Mouse (Mus musculus) embryonic facial prominence, embryonic 10.5 days (tissue): Measurements from ENCODE around the gene Ak5. TPM values are rescaled to one million over a fixed set of nuclear protein-coding genes. Genes with fewer than 3 reads are reported as not detected.
"Not testable (repeated sequence)": the region's sequence is repeated elsewhere in the genome, so short reads cannot be mapped to it uniquely, and the experiment has no call there.

Source experiments
- DNase-seq: peaks from one replicate; pipeline ENCODE4 v3.0.0-alpha.2; 2017; ENCODE audit warnings: low spot score
- H3K27ac ChIP-seq: fragments of 300-500 bp; sonication (generic); replicated peaks from 2 replicates; pipeline ENCODE4 v1.5.1; 2016; ENCODE audit warnings: mild to moderate bottlenecking
- H3K27me3 ChIP-seq: fragments of 300-500 bp; sonication (generic); replicated peaks from 2 replicates; pipeline ENCODE4 v1.6.1; 2016; ENCODE audit warnings: low read depth, mild to moderate bottlenecking; ENCODE audit not compliant: poor library complexity, severe bottlenecking
- H3K36me3 ChIP-seq: fragments of 300-500 bp; sonication (generic); replicated peaks from 2 replicates; pipeline ENCODE4 v1.6.1; 2016; ENCODE audit warnings: mild to moderate bottlenecking, moderate library complexity
- H3K4me1 ChIP-seq: fragments of 300-500 bp; sonication (generic); 2 replicates; pipeline ENCODE4 v1.6.1; 2016
- H3K4me3 ChIP-seq: fragments of 300-500 bp; sonication (generic); 2 replicates; pipeline ENCODE4 v1.5.1; 2016; ENCODE audit warnings: mild to moderate bottlenecking, moderate library complexity
- H3K9me3 ChIP-seq: fragments of 300-500 bp; sonication (generic); 2 replicates; pipeline ENCODE4 v1.6.1; 2016; ENCODE audit warnings: mild to moderate bottlenecking
- WGBS: fragments of 180-500 bp; shearing (Covaris S2); methylation state at CpG from one replicate; pipeline ENCODE4 v1.1.7; 2016; 5-methylcytosine and 5-hydroxymethylcytosine counted together
- polyA plus RNA-seq: library from polyadenylated mRNA; unstranded; fragments of >200 nt; fragmentation: Nextera tagmentation; extraction: Ambion mirVana; gene quantifications from 2 replicates; pipeline ENCODE4 v1.2.1, GENCODE M21; 2016

Ak5 gene
- polyA plus RNA-seq, 1 experiment from 2014 or later = 0.93 TPM

DNA sequence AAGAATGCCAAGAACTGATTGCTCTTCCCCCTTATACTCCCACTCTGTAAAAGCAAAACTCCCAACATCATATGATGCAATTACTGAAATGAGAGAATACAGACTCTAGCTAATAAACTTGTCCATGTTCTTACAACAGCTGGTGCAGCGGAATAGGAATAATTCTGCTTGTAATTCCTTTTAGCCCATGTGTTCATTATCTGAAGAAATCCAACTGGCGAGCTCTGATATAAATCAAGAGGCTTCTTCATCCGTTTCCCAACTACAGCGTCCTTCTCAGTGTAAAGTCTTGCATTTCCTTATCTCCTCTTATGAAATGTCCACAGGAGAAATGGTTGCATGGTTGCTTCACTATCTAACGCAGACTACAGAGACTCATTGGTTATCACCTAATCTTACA, 59.1 kb downstream of the Ak5 start:
- 93% methylated on average over 5 of the region's 5 CpGs for WGBS
- Histone ChIP-seq H3K27me3 (no peaks in the 10 kb centered on the region), H3K4me1 (no peaks in the 10 kb centered on the region)

DNA sequence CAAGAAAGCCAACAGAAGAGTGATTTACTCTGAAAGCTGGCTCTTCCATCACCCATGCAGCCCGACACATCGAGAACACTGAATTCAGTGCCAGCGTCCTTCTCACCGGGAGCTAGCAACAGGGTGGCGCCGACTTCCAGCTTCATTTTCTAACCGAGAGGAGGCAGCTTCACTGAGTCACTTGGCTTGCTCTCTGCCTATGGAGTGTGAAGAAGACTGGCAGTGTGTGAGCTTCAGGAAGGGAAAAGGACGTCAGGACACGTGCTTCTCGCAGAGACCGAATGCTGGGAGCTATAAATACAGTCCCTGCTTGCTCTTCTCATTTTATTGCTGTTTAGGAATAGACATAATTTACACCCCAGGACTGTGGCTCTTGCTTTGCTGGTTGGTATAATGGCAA, 62.3 kb downstream of the Ak5 start:
- no peak for DNase-seq
- Histone ChIP-seq H3K4me3 (no peak overlapping the region), H3K27me3 (no peaks in the 10 kb centered on the region), H3K27ac (no peak overlapping the region), H3K9me3 (no peaks in the 10 kb centered on the region), H3K36me3 (no peaks in the 10 kb centered on the region), H3K4me1 (no peaks in the 10 kb centered on the region)
- WGBS = 85% methylated on average over 11 of the region's 11 CpGs

More for the DNA sequence above, 59.1 kb downstream of the Ak5 start:
- Histone ChIP-seq H3K36me3 (no peaks in the 10 kb centered on the region), H3K27ac (no peak overlapping the region), H3K4me3 (no peak overlapping the region), H3K9me3 (no peaks in the 10 kb centered on the region)
- no peak for DNase-seq

DNA sequence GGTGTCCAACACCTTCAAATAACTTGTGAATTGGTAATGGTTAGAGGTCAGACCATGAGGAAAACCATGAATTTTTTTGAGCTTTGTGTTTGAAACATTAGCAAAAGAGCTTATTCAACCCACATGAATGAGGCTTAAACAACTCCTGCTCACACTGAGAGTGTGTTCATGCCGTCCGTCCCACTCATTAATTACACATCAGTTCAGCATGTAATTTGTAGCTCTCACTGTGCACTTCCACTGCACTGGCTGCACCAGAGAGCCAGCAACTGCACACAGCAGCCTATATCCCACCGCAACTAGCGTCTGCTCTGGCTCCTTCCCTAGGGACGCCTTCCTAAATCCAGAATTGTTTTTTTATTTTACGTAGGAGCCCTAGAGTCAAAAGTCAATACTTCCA, 68.5 kb downstream of the Ak5 start:
- Histone ChIP-seq H3K36me3 (no peaks in the 10 kb centered on the region), H3K27me3 (no peaks in the 10 kb centered on the region), H3K4me3 (no peak overlapping the region), H3K27ac (no peak overlapping the region), H3K9me3 (no peaks in the 10 kb centered on the region), H3K4me1 (no peaks in the 10 kb centered on the region)
- no peak for DNase-seq
- WGBS = 78% methylated on average over 6 of the region's 6 CpGs

DNA sequence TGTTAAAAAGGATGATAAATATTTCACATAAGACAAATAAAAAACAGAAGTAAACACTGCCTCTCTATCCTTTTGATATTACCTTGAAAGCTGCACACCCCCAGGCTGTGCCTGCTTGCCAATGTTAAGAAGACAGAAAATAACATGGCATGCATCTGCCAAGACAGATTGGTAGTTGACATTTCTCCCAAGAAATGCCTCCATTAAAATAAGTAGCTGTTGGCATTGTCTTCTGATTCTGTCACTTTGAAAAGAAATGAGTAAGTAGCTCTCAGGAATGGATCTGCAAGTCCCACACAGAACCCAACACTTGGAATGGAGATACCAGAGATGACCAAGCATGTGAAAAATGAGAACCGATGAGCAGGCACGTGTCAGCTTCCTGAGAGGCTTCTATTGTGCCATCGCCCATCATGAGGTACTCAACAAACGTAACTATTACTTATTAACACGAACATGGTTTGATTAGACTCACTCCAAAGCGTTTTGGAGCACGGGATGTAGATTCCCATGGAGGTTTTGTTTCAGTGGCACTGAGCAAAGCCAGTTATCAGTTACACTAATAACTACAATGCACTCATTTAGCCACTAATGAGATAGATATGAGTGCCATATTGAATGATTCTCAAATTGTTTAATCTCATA, 71.6 kb downstream of the Ak5 start:
- no peak overlapping the region for H3K4me3 ChIP-seq
- H3K27ac ChIP-seq = no peak overlapping the region
- no peak for DNase-seq
- H3K4me1 ChIP-seq = peaks cover 3% of the 10 kb centered on the region; the same call in 1 of the 2 replicates
- no peaks in the 10 kb centered on the region for H3K36me3 ChIP-seq
- 87% methylated on average over 7 of the region's 7 CpGs for WGBS
- H3K9me3 ChIP-seq = no peaks in the 10 kb centered on the region
- H3K27me3 ChIP-seq = no peaks in the 10 kb centered on the region

DNA sequence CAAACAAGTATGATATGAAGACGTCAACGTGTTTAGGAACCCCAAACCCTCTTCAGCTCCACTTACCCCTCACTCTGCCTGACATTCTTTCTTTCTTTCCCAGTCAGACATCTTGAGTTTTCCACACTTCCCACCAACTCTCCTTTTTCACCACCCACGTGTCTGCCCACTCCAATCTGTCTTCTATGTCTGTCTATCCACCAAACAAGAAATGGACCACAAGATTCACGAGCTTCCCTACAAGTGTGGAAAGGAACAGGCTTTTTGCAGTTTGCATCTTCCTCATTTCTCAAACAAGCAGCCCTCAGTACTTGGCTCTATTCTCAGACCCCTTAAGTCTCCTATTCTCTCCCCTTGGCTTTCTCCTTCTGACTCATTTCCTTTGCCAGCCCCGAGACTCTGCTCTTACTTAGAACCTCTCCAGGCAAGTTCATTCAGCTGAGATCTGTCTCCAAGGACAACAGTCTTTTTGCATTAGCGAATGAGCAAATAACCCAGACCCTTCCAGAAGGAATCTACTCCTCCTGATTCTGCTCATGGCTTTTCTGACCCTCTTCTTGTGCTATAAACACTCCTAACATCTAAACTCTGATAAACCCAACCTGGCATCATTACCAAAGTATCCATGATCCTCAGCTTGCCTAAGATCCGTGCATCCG, 75.3 kb downstream of the Ak5 start:
- no peaks in the 10 kb centered on the region for H3K36me3 ChIP-seq
- H3K27ac ChIP-seq = no peak overlapping the region
- DNase-seq = no peak
- WGBS = 76% methylated on average over 8 of the region's 8 CpGs
- H3K27me3 ChIP-seq = no peaks in the 10 kb centered on the region
- H3K4me1 ChIP-seq = peaks cover 6% of the 10 kb centered on the region; the same call in 1 of the 2 replicates
- H3K4me3 ChIP-seq = no peak overlapping the region
- no peaks in the 10 kb centered on the region for H3K9me3 ChIP-seq

DNA sequence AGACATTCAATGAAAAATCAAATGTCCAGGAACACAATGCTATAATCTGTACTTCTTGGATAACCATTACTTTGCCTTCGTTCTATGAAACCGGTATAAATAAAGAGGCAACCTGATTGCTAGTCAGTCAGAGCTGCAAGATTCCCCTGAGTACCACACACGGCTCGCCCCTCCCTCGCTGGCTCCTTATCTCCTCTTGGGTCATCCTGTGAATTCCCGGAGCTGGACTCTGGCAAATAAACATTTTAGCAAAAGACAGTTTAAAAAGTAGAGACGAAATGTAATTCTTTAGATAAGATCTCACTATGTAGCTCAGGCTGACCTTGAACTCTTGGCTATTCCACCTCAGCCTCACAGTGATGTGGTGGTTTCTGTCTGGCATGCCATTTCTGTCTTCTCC, 77.7 kb downstream of the Ak5 start:
- H3K27me3 ChIP-seq = no peaks in the 10 kb centered on the region
- no peaks in the 10 kb centered on the region for H3K36me3 ChIP-seq
- H3K4me1 ChIP-seq = peaks cover 6% of the 10 kb centered on the region; the same call in 1 of the 2 replicates
- no peaks in the 10 kb centered on the region for H3K9me3 ChIP-seq
- DNase-seq = no peak
- H3K4me3 ChIP-seq = no peak overlapping the region
- H3K27ac ChIP-seq = no peak overlapping the region
- 78% methylated on average over 7 of the region's 7 CpGs for WGBS

DNA sequence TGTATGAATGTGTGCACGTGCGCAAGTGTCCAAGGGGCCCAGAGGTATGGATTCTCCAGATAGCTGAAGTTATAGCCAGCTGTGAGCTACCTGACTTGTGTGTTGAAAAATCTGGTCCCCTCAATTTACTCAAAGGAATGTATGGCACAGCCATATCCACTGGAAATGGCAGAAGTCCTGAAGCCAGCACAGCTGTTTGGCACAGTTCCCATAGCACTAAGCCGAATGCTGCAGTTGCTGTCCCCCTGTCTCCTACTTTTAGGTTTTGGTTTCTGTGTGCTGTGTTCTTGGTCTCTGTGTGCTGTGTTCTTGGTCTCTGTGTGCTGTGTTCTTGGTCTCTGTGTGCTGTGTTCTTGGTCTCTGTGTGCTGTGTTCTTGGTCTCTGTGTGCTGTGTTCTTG, 79.1 kb downstream of the Ak5 start:
- H3K36me3 ChIP-seq, H3K9me3 ChIP-seq, H3K4me3 ChIP-seq, H3K27me3 ChIP-seq, H3K27ac ChIP-seq, H3K4me1 ChIP-seq, DNase-seq: not testable (repeated sequence)
- 96% methylated on average over 3 of the region's 3 CpGs for WGBS

DNA sequence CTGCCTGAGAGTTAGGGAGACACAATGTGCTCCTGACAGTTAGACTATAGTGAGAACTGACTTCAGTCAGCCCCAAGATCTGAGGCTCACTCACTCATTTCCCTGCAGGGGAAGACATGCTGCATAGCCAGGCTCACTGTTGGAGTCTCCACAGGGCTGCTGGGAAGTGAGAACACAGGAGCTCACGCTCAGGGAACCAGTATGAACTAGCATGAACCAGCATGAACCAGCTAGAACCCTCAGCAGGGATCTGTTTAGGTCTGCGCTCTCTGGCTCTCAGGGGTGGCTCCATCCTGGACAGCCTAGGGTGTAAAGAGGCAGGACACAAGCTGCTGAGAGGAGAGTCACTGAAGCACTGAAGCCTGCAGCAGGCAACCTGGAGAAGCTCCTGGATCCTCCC, 81.2 kb downstream of the Ak5 start:
- Histone ChIP-seq H3K27me3 (no peaks in the 10 kb centered on the region), H3K4me1 (peaks cover 5% of the 10 kb centered on the region; the same call in 1 of the 2 replicates), H3K4me3 (no peak overlapping the region), H3K27ac (no peak overlapping the region), H3K9me3 (no peaks in the 10 kb centered on the region), H3K36me3 (no peaks in the 10 kb centered on the region)
- 73% methylated on average over 2 of the region's 2 CpGs for WGBS
- no peak for DNase-seq

DNA sequence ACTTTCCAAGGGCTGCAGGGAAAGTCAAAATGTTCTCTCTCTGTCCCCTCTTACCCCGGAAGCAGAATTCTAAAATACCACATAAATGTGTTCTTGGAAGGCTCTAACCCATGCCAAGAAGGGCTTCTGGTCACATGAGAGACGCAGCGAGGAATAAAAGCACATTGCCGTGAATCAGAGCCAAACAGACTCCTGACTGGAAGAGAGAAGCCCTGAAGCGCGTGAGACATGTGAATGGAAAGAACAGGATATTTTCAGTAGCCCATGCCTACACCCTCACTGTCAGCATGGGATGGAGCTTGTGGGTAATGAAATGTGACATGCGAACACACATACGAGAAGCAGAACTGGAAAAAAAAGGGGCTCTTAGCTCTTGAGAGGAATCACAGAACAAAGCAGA, 82.0 kb downstream of the Ak5 start:
- H3K9me3 ChIP-seq = no peaks in the 10 kb centered on the region
- no peak overlapping the region for H3K4me3 ChIP-seq
- H3K27me3 ChIP-seq = no peaks in the 10 kb centered on the region
- DNase-seq = no peak
- H3K4me1 ChIP-seq = 0 out of 2 replicates have a peak, but pooled peaks cover 3% of the 10 kb centered on the region
- no peak overlapping the region for H3K27ac ChIP-seq
- WGBS = 91% methylated on average over 8 of the region's 8 CpGs
- H3K36me3 ChIP-seq = no peaks in the 10 kb centered on the region

DNA sequence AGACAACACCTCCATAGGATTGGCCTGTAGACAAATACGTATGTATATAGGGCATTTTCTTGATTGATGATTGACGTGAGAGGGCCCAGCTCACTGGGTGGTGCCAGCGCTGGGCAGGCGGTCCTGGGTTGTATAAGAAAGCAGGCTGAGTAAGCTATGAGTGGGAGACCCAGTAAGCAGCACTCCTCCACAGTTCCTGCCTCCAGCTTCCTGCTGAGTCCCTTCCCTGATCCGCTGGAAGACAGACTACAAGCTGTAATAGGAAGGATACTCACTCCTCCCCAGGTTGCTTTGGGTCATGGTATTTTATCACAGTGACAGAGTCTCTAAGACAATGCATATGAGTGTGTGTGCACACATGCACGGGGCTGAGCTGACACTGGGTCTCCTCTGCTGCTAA, 82.6 kb downstream of the Ak5 start:
- H3K27me3 ChIP-seq = no peaks in the 10 kb centered on the region
- 0 out of 2 replicates have a peak, but pooled peaks cover under 1% of the 10 kb centered on the region for H3K4me1 ChIP-seq
- no peak overlapping the region for H3K4me3 ChIP-seq
- DNase-seq = no peak
- WGBS = 82% methylated on average over 6 of the region's 6 CpGs
- no peak overlapping the region for H3K27ac ChIP-seq
- no peaks in the 10 kb centered on the region for H3K9me3 ChIP-seq
- no peaks in the 10 kb centered on the region for H3K36me3 ChIP-seq

DNA sequence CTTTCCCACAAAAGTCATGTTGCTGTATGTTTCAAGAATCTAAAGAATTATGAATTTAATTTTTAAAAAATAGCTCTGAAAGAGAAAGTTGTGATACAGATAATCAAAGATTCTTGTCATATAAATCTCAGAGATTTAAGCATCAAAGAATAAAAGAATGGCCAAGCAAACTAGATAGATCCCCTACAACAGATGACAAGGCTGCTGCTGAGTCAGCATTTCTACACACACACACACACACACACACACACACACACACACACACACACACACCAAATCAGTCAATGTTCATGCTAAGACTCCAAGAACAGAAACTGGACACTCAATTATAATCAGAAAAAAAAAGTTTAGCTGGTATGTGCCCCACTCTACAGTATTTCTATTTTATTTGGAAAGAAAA, 85.1 kb downstream of the Ak5 start:
- Histone ChIP-seq H3K4me3 (no peak overlapping the region), H3K4me1 (peaks cover 8% of the 10 kb centered on the region; the same call in 1 of the 2 replicates)
- no peak for DNase-seq

DNA sequence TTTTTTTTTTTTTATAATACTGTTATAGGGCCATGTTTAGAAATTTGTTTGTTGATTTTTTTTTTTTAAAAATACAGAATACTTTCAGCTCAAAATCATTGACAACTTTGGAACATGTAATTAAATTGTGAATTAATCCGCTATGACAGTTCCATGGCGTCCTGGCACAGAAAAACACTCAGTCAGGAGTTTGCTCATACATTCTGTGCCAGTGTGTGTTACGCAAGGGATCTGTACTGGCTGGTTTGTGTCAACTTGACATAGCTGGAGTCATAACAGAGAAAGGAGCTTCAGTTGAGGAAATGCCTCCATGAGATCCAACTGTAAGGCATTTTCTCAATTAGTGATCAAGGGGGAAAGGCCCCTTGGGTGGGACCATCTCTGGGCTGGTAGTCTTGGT, 86.3 kb downstream of the Ak5 start:
- WGBS = 90% methylated on average over 3 of the region's 3 CpGs
- not testable (repeated sequence) for H3K27me3 ChIP-seq, H3K36me3 ChIP-seq, DNase-seq, H3K4me3 ChIP-seq, H3K9me3 ChIP-seq, H3K27ac ChIP-seq
- H3K4me1 ChIP-seq = peaks cover 17% of the 10 kb centered on the region; the same call in 1 of the 2 replicates

More for the DNA sequence above, 85.1 kb downstream of the Ak5 start:
- Histone ChIP-seq H3K9me3 (no peaks in the 10 kb centered on the region), H3K36me3 (no peaks in the 10 kb centered on the region), H3K27ac (no peak overlapping the region), H3K27me3 (no peaks in the 10 kb centered on the region)

DNA sequence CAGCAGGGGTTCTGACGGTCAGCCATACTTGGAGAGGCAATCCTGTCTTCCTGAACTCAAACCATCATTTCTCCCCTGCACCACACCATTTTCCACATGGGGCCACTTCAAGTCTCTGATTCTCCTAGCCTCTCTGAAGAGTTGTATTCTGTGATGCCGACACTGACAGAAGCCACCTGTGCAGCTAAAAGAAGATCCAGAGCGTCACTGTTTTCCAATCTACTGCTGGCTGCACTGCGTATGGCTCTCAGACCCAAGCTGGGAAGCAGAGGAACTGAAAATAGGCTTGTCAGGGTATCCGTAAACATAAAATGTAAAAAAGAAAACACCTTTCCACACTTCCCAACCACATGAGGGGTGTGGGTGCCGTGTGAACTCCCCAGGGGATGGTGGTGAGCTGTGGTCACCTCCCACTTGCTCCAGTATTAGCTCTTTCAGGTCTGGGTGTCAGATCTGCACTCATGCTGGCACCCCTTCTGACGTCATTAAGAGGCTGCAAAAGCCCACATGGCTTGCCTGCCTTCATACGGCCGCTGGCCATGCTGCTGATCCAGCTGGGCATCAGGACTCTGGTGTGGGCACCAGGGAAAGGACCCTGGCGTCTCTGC, 88.1 kb downstream of the Ak5 start:
- Histone ChIP-seq H3K9me3 (no peaks in the 10 kb centered on the region), H3K4me3 (no peak overlapping the region), H3K27ac (no peak overlapping the region), H3K27me3 (no peaks in the 10 kb centered on the region), H3K4me1 (peaks cover 18% of the 10 kb centered on the region; the same call in 1 of the 2 replicates), H3K36me3 (no peaks in the 10 kb centered on the region)
- DNase-seq = no peak
- whole genome bisulfite sequencing = 86% methylated on average over 10 of the region's 10 CpGs
